Mouse (Mus musculus) cerebellum, adult (tissue): ENCODE measurements around the gene Epha4.

Experiments used
- ATAC-seq: cut with Nextera tagmentation; 2 replicates; pipeline ENCODE4 v1.9.2; 2017; ENCODE audit warnings: mild to moderate bottlenecking, moderate library complexity, mixed read lengths; ENCODE audit not compliant: insufficient number of reproducible peaks, low FRiP score, low TSS enrichment

Epha4 gene

DNA sequence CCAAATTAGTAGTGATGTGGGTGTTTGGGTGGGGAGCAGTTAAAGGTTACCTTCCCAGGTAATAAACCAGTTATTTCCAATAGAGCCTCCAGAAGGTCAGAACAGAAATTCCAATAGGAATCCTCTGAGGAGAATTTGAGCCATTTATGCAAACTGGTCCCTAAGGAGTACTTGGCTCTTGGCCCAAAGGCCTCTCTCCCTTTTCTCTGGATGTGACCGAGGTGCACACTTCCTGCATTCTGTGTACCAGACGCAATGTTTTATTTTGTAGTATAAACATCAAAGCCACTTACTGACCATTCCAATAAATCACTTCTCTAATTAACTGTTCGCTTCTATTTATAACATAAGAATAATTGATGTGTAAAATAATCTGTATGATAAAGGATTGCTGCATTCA, 64.7 kb downstream of the Epha4 start:
- ATAC-seq, result no peak

DNA sequence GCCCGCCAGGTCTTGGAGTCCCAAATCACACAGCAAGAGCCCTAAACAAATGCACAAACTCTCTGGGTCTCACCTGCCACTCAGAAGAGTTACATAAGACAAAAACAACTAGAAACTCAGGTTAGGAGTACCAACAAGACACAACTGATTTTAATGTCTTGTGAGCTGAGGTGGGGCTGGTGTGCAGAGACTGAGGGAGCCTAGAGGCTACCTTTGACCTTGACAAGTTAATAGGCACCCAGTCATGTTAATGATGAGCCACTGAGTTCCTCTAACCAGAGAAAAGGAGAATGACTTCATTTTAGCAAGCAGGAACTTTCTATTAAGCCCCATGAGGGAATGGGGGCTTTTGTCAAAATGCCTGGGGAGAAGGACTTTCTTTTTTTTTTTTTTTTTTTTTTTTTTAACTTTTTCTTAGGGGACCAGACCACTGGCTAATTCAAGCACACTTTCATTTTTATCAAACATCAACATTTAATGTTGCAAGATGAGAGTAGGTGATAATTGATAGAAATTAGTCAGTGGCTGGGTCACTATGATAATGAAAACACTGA, 67.8 kb downstream of the Epha4 start:
- ATAC-seq, result no peak

DNA sequence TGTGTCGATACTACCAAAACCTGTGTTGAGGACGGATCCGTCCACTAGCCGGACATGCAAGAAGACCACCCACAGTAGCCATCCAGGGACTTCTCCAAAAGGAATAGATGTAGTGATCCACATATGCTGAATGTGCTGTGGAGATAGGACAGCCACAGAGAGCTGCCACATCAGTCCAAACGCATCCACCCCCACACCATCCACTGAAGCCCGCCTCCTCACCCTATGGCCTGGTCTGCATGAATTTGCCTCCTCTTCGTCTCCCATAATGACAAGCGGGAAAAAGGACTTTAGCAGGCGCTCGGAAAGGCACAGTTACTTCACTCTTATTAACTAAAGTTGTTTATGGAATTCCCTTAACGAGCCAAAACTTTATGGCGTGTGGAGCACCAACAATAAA, 68.5 kb downstream of the Epha4 start:
- ATAC-seq, result no peak

DNA sequence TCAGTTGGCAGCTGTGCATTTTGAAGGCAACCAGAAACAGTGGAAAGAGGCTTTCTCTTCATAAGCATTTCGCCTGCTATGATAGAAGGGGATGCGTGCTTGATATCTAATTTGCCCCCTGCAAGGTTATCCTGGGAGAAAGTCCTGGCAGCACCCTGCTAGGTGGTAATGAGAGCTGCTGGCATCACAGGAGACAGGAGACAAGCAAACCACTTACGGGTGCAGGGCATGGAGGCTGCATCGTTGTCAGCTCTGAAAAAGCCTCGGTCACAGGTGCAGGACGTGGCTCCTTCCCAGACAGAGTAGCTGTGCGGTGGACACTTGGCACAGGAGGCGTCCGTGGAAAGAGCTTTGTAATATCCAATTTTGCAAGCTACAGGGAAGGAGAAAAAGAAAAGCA, 70.2 kb downstream of the Epha4 start:
- no peak for ATAC-seq

DNA sequence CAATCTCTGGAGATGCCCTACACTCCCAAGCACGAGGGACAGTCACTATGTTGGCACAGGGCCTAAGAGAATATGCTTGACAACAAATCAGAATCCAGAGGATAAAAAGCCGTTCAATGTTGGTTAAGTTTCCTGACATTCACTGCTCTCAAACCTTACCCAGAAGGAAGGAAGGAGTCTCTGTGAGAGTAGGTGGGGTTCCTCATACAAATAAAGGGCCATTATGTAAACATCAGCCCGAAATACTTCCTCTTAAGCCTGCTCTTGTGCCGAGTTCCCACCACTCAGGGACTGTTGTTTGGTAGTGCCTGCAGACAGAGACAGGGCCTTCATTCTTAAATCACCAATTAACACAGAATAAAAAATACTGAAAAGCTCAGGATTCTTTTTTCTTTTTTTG, 72.9 kb downstream of the Epha4 start:
- no peak for ATAC-seq

DNA sequence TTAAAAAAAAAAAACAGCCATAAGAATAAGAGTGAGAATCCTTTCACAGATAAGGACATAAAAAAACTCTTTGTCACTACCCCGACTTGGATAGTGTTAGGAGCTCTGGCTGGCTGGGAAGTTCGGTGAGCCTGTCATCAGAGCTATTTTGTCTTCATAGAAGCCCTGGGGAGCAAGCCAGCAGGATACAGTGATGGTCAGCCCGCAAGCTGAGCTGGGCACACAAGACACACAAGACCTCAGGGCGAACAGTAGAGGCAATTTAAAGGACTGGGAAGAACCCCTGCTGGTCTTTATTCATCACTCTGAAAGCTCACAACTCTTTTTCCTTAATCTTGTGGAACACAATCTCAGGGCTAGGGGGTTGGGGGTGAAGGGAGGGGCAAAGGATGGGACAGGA, 73.5 kb downstream of the Epha4 start:
- ATAC-seq, result no peak

DNA sequence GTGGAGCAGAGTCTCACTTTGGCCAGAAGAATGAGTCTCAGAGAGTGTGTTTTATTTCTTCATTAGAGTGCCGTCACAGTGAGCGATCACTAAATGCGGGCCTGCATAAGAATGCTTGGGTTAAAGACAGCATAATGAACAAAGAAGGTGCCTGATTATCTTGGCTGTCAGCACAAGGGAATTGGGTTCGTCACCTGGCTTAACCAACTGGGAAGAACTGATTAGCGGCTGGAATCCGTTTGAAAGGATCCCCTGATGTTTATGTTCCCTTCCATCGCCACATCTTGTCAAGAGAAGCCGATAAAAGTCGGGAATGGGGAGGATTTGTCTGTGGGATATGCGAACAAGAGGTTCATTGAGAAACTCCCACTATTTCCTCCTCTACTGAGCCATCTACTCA, 74.4 kb downstream of the Epha4 start:
- no peak for ATAC-seq

DNA sequence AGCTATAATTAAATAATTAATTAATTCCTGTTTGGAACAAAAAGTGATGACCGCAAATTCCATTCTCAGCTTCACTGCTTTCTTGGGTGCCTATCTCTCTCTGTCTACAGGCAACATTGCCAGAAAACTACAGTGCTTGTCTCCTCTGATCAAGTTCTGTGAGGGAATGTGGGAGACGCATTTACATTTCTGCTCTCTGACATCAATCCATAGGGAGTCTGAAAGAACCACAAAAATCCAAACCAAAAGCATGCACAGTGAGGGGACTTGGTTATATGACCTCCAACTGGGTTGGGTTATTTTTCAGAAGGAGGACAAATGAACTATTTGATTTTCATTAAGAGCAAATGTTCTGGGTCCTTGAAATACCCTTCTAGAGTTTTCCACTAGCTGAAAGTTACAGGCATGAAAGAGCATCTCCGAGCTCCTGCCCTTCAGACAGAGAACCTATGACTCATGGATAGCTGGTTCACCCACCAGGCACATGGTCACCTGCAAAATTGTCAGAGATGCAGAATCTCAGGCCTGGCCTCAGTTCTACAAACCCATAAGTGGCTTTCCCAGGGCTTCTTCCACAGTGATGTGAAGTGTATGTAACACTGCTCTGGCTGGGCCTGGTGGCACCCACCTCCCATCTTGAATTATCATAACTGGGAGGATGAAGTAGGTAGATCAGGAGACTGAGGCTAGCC, 75.4 kb downstream of the Epha4 start:
- no peak for ATAC-seq

DNA sequence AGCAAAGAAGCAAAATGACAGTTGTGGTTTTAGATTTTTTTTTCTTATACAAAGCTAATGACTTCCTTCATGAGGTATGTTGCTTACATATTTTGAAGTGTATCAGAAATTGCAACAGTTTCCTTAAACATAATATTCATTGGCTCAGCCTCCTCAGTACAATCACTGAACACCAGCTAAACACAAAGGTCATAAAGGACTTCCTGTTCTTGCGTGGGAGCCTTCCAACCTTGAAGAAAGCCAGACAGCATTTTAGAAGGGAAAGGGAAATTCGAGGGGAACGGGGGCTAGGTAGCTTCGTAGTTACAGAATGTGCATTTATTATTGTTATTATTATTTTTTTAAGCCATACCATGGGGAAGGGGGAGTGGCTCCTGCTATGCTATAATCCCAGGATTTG, 76.2 kb downstream of the Epha4 start:
- no peak for ATAC-seq

DNA sequence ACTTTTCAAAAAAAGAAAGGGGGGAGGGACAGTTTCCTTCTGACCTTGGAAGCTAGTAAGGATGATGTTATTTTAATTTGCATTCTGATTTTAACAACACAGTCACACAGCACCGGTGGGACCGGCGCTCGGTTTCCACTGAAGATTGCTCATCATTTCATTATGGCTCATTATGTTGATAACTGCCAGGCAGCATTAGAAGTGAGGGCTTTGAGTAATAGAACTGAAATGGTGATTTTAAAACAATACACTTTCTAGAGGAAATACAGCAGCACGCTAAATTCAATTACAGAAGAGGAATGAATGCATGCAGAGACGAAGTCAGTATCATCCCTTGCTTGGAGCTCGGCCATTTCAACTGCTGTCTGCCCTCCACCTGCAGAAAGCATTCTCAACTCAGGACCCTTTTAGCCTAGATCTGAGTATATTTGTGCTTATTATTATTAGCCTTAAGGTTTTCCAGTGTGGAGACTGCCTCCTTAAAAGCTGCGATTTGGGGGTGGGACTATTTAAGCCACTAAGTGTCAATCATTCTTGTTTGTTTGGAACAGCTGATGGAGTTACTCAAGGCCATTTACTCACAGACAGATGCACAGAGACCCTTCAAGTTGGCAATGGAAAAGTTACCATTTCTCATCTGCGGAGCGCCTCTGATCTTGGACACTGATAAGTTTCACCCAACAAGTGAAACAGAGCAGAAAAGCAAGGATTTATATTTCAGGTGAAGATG, 76.8 kb downstream of the Epha4 start:
- no peak for ATAC-seq

DNA sequence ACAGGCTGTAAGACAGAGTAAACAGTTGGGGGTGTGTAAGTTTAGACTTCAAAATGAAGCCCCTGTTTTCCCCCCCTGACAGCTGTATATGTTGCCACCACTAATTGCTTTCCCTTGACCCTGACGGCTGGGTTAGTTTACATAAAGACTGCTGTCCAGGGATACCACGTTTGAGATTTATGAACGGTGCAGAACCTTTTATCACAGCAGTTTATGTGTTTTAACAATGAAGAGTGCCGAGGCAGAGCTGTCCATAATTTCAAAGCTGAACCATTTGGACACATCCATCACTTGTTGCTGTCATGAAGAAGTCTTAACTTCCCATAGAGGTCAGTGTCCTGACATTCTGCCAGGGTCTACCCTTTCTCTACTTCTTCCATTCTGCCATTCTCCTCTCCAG, 79.8 kb downstream of the Epha4 start:
- ATAC-seq, result no peak

DNA sequence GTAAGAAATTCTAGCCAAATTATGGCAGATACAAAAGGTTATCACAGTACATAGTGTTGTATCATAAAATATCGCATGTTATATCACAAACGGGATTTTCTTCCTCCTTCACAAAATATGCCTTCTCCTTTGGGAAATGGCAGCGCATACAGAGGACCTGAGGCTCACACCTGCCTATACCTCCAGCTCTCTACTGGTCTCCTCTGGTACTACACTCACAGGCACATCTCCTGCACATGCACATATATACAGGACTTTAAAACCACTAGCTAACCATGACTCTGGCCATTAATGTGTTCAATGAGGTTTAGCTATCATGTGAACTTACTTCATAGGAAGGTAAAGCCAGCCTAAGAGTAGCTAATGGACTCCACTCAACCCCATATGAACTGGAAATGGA, 81.7 kb downstream of the Epha4 start:
- no peak for ATAC-seq

DNA sequence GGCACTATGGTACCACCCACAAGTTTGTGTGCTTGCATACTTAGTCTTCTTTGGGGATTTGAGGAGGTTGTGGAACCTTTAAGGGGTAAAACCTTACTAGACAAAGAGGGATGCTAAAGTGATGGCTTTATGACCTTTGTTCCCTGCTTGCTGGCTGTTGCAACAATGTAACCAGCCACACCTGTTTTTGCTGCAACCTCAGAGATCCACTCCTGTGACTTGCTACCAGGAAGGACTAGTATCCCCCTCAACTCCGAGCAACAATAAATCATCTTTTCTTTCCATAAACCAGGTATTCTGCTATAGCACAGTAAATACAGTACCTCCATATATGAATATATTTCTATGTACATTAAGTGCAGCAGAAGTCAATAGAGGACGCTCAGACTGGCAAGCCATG, 82.4 kb downstream of the Epha4 start:
- no peak for ATAC-seq

DNA sequence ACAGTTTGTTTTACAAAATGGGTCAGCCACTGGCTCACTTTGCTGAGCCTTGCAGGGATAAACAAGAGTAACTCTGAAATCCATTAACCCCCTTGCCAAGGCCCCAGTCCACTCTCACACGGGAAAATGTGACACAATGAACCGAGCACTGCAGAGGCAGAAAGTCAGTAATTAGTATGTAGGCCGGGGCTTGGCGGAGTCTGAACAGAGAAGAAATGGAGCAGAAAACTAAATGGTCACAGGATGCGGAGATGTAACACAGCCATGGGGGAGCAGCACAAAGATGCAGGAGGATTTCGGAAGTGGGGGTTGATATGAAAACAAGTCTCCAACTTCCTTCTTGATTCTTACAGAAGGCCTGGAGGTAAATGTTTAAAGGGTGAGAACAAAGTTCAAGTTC, 85.7 kb downstream of the Epha4 start:
- no peak; the same call in 1 of the 2 replicates for ATAC-seq

DNA sequence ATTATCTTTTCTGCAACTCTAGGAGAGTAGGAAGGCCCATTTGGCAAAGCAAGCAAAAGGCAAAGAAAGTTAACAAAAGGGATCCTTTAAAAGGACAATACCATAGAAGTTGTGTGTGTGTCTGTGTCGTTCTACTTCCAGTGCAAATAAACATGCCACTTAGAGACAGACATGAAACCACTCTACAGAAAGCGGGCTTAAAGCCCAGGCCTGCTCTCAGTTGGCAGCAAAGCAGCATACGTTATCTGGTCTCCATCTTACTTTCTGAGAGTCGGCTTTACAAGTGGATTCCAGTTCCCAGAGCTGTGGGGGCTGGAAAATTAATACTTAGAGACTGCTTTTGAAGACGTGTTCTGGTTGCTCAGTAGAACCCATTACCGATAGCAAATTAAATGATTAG, 87.9 kb downstream of the Epha4 start:
- no peak for ATAC-seq

DNA sequence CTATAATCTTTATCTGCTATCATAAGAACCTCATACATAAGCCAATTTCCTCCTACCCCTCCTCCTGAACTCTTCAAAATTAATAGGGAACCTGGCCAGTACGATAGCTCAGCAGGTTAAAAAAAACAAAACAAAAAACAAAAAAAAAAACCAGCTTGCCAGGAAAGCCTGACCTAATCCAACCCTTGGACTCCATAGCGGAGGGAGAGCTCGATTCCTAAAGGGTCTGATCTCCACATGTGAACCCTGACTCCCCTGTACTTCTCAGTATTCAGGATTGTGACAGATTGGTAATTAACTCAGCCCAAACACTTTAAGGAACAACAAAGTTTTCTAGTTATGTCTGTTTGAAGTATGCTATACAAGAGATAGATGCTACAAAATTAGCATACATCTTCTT, 89.7 kb downstream of the Epha4 start:
- no peak for ATAC-seq

DNA sequence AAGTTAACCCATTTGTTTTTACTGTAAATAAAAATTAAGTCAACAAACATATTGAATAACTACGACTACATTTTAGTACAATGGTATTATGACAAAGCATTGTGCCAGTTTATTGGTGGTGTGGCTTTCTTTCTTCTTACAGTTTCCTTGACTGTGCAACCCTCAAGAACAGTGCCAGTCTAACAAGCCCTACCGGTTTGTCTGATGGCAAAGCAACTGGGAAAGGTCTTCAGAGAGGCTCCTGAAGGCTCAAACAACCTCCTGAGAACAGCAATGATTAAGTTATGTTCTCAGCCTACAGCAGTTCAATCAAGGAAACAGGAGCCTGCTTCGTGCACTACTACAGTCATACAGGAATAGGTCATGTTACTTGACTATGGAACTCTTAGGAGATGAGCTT, 93.8 kb downstream of the Epha4 start:
- ATAC-seq, result no peak

DNA sequence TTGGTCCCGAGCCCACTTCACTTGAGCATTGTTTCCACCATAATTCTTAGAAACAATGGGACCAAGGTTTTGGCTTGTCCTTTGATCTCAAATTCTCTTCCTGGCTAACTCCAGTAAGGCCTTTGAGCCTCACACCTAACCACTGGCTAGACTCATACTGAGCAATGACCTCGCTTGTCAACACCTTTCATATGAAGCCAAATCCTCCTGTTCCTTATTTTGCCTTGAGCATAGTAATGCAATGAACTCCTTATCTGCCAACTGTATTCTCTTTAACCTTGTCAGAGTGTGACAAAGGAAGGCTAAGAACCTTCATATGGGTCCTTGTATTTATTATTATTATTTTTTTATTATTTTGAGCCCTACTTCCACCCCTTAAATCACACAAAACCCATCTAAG, 94.5 kb downstream of the Epha4 start:
- ATAC-seq, result no peak

DNA sequence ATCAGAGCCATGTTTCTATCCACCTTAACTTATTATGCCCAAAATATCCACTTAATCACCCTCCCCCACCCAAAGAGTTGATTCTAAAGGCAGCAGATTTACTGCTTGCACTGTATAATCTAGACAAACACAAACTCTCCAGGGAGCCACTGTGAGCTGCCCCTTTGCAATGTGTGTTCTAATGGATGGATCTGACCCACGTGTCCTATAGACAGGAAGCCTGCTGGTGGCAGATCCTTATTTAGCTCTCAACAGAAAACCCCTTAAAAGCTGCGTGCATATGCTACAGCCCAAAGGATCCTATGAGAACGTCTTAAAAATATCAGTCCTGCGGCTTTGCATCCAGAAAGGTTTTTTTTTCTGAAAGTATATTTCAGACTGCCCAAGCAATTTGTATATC, 98.0 kb downstream of the Epha4 start:
- ATAC-seq, result no peak

DNA sequence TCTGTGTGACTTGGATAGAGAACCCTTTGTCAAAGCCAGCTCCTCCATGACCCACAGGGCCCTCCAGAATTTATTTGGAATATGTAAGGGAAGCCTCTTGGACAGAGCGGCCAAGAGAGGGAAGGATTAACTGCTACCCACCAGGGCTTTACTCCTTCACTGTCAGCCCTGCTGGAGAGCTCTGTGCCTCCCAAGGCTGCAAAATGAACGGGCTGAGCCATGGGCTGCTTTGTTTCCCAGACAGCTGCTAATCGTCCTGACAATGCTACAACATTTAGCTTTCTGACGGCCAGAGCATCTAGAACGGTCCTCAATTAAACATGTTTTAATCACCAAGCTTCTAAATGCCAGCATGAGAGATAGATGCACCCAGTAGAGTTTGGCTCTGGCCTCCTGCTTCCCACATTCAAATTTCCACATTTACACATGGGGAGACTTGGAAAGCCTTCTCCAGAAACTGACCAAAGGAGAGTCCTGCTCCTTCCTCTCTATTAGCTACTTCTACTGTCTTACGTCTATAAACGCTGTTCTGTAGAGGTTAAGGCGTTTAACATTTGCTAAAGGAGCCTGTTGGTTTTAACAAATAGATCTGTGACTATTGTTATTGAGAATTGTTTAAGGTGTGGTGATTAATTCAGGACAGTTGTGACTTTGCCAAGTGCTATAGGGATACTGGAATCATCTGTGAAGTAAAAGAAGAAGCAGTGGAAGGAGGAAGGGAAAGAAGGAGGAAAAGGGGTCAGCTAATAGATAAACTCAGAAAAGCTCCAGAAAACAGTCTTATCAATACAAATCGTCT, 101.8 kb downstream of the Epha4 start:
- ATAC-seq, result no peak

DNA sequence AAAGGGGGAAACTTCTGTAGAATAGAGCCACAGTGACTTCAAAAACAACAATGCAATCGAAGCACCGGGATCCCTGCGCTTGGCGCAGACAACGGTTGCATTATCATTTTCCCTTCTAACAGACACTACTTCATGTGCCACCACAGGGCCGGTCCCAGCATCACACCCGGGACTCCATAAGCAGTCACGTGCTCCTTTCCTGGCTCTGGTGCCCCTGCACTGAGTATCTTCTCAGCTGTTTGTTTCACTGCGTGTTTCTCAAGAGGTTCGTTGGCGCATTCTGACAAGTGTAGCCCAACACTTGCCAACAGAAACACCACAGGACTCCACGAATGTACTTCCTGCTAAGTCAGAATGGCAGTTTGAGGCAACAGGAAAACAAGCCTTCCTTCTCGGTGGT, 102.6 kb downstream of the Epha4 start:
- ATAC-seq, result no peak
